Mouse (Mus musculus): Measurements from ENCODE around the gene Scarf1.

DNA sequence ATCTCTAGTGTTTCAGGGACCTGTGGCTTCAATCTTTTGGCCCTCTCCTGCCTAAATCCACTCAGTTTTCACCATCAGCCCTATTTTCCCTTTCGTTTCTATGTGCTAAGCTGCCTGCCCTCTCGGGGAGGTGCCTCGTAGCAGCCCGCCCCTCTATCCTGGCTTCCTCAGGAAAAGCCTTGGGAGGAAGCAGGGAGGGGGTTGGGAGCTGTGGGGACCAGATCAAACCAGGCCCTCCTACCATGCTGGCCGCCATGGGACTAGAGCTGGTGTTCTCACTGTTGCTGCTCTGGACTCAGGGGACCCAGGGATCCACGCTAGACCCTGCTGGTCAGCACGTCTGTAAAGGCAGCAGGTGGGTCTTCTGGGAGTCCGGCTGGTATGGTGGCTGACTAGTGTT, at the start of gene Scarf1:
- TF ChIP-seq CTCF (IDR thresholded peaks at IDR 0.05; ENCODE audit: low read depth, low read length) (no peak), POLR2A (IDR thresholded peaks at IDR 0.05; ENCODE audit: extremely low read depth, insufficient read depth, low read length) (no peak)
